Comparison of ENCODE assay signal across 9 mouse cellular contexts in the genomic region with DNA sequence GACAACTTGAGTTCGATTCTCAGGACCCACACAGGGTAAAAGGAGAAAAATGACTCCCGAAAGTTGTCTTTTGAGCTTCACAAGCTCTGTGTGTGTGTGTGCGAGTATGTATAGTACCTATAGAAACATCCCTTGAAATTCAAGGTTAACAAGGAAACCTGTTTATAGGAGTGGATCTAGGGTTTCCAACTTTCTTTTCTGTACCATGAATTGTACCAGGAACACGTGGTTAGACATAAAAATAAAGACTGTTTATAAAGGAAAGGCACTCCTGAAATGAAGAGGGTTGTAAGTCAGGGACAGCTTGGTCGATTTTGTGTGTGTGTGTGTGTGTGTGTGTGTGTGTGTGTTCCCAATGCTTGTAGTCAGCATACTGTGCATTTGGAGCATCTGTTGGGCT. TPM values are rescaled to one million over a fixed set of nuclear protein-coding genes. Genes with fewer than 3 reads are reported as not detected.
A peak's percentile ranks its signal among the peaks of the same experiment; 100 is the strongest.
DNase-seq lines count a peak whose midpoint lies in the region; ATAC-seq and TF ChIP-seq lines count a peak whose summit lies in the region.
"Had no signal": no experiment of that assay in that cellular context is flagged by ENCODE, and none has a peak within 500 bp of the region (broad histone marks: within the 10 kb centered on the region; RNA-seq: fewer than 3 reads in every experiment).

No protein-coding gene starts in this region.

- H3K27me3 ChIP-seq in heart, embryonic 15.5 days = peaks cover 10% of the 10 kb centered on the region
- no peaks in the 10 kb centered on the region for H3K27me3 ChIP-seq in G1E (ENCODE audit: insufficient read depth, low read length)
- H3K27me3 ChIP-seq in hindbrain, embryonic 11.5 days (ENCODE audit: control insufficient read depth, insufficient read depth, low read length) = peaks cover 12% of the 10 kb centered on the region
- peaks cover 10% of the 10 kb centered on the region for H3K27me3 ChIP-seq in midbrain, embryonic 11.5 days (ENCODE audit: control insufficient read depth, insufficient read depth, low read length)

- H3K36me3 ChIP-seq in heart, embryonic 15.5 days = peaks cover 8% of the 10 kb centered on the region
- peaks cover 34% of the 10 kb centered on the region for H3K36me3 ChIP-seq in G1E (replicated peaks)
- H3K36me3 ChIP-seq in hindbrain, embryonic 11.5 days (ENCODE audit: control insufficient read depth, insufficient read depth, low read length) = 0 out of 2 replicates have a peak, but pooled peaks cover 3% of the 10 kb centered on the region
- no peaks in the 10 kb centered on the region for H3K36me3 ChIP-seq in midbrain, embryonic 11.5 days (ENCODE audit: control insufficient read depth, insufficient read depth, low read length)

- TF ChIP-seq CTCF in G1E (IDR thresholded peaks at IDR 0.05; ENCODE audit: low read depth, low read length) = no peak

- H3K4me1 ChIP-seq in heart, embryonic 15.5 days (replicated peaks) = peaks cover 38% of the 10 kb centered on the region
- peaks cover 47% of the 10 kb centered on the region for H3K4me1 ChIP-seq in G1E (ENCODE audit: insufficient read depth, low read depth, low read length)
- peaks cover 10% of the 10 kb centered on the region for H3K4me1 ChIP-seq in hindbrain, embryonic 11.5 days (replicated peaks; ENCODE audit: control insufficient read depth, insufficient read depth, low read length)
- peaks cover 10% of the 10 kb centered on the region for H3K4me1 ChIP-seq in midbrain, embryonic 11.5 days (ENCODE audit: control insufficient read depth, insufficient read depth, low read length)

- ATAC-seq in heart, embryonic 15.5 days (replicated peaks; ENCODE audit: insufficient number of reproducible peaks, insufficient read depth, low FRiP score, low read depth) = no peak
- no peak for ATAC-seq in G1E (ENCODE audit: extremely low read depth, insufficient number of reproducible peaks, low FRiP score, poor library complexity, severe bottlenecking)
- no peak for ATAC-seq in hindbrain, embryonic 11.5 days (ENCODE audit: low FRiP score)
- no peak for ATAC-seq in midbrain, embryonic 11.5 days (ENCODE audit: low FRiP score)

- 14% methylated on average over 5 of the region's 5 CpGs for WGBS in heart, embryonic 15.5 days
- WGBS in hindbrain, embryonic 11.5 days = 16% methylated on average over 5 of the region's 5 CpGs
- 15% methylated on average over 5 of the region's 5 CpGs for WGBS in midbrain, embryonic 11.5 days

- intact Hi-C loops in heart, postnatal 25 days (cut with DNase I) = no loop called here

- peak overlapping the region; percentile 77 for H3K4me2 ChIP-seq in heart, embryonic 15.5 days
- peak overlapping the region; percentile 70 for H3K4me2 ChIP-seq in hindbrain, embryonic 11.5 days (replicated peaks; ENCODE audit: low read depth, low read length)
- peak overlapping the region; percentile 92 for H3K4me2 ChIP-seq in midbrain, embryonic 11.5 days

- H3K27ac ChIP-seq in heart, embryonic 15.5 days = peak overlapping the region; percentile 73
- H3K27ac ChIP-seq in hindbrain, embryonic 11.5 days (ENCODE audit: low read depth, low read length) = no peak overlapping the region
- no peak overlapping the region for H3K27ac ChIP-seq in midbrain, embryonic 11.5 days (ENCODE audit: low read depth, low read length)

- no peaks in the 10 kb centered on the region for H3K9me3 ChIP-seq in heart, embryonic 15.5 days (replicated peaks)
- no peaks in the 10 kb centered on the region for H3K9me3 ChIP-seq in G1E (replicated peaks)
- no peaks in the 10 kb centered on the region for H3K9me3 ChIP-seq in hindbrain, embryonic 11.5 days (ENCODE audit: control insufficient read depth, low read length)
- H3K9me3 ChIP-seq in midbrain, embryonic 11.5 days (ENCODE audit: control insufficient read depth, low read length) = no peaks in the 10 kb centered on the region

- H3K4me3 ChIP-seq in heart, embryonic 15.5 days = peak overlapping the region; percentile 87
- peak overlapping the region; percentile 100 for H3K4me3 ChIP-seq in G1E (ENCODE audit: low read depth, low read length)
- peak overlapping the region; percentile 61 for H3K4me3 ChIP-seq in hindbrain, embryonic 11.5 days (ENCODE audit: low read depth, low read length)
- peak overlapping the region; percentile 85 for H3K4me3 ChIP-seq in midbrain, embryonic 11.5 days (ENCODE audit: low read depth, low read length)

- no peak for DNase-seq in heart, postnatal 25 days (ENCODE audit: low spot score)
- no peak for DNase-seq in G1E (ENCODE audit: low spot score)
- no peak for DNase-seq in hindbrain, embryonic 11.5 days (ENCODE audit: low spot score)
- no peak for DNase-seq in midbrain, embryonic 11.5 days (ENCODE audit: low spot score, missing footprints)
- DNase-seq in urinary bladder, adult 2 months (ENCODE audit: low spot score) = no peak
- no peak for DNase-seq in frontal cortex, postnatal 10 days (ENCODE audit: low spot score in 2 of 2)
- DNase-seq in adrenal gland, adult (ENCODE audit: inconsistent age in 2 of 2, low spot score in 1 of 2) = no peak

- H3K9ac ChIP-seq in heart, embryonic 15.5 days = peak overlapping the region; percentile 87
- peak overlapping the region; percentile 67 for H3K9ac ChIP-seq in hindbrain, embryonic 11.5 days (ENCODE audit: low read depth, low read length)
- peak overlapping the region; percentile 89 for H3K9ac ChIP-seq in midbrain, embryonic 11.5 days (ENCODE audit: low read length)

RNA-seq across cellular contexts. Expression of a gene that starts 0.5 kb away (rescaled TPM):
- 29.7 and 38.2 TPM in 2 replicates for polyA plus RNA-seq in heart, embryonic 15.5 days (2015; fragmentation: Nextera tagmentation; extraction: Ambion mirVana)
- total RNA-seq in heart, postnatal 25 days (2021) = 10 to 100 TPM; 13.2 to 14.2 TPM
- total RNA-seq in G1E (2014; fragmentation: Nextera tagmentation) (31.0 and 44.5 TPM in 2 replicates), G1E (2017) (35.0 and 36.1 TPM in 2 replicates)
- polyA plus RNA-seq in G1E (2012) = 34.4 and 42.7 TPM in 2 replicates
- polyA plus RNA-seq in hindbrain, embryonic 11.5 days (2014; fragmentation: Nextera tagmentation; extraction: Ambion mirVana) = 53.5 and 56.1 TPM in 2 replicates
- 47.4 and 50.4 TPM in 2 replicates for polyA plus RNA-seq in midbrain, embryonic 11.5 days (2014; fragmentation: Nextera tagmentation; extraction: Ambion mirVana)
- polyA plus RNA-seq in urinary bladder, adult 2 months (2012; rRNA removed) = 95.5 and 139 TPM in 2 replicates

RNA-seq across cellular contexts. Expression of a gene that starts 7.3 kb away (rescaled TPM):
- polyA plus RNA-seq in heart, embryonic 15.5 days (2015; fragmentation: Nextera tagmentation; extraction: Ambion mirVana) = 6.4 and 8.5 TPM in 2 replicates
- total RNA-seq in heart, postnatal 25 days (2021) = 1 to 10 TPM; 2.0 to 2.2 TPM
- not detected in 2 replicates for total RNA-seq in G1E (2014; fragmentation: Nextera tagmentation)
- 0.06 TPM in 1 of 2 replicates, not detected in the other for total RNA-seq in G1E (2017)
- polyA plus RNA-seq in G1E (2012) = 0.02 TPM in 2 replicates
- polyA plus RNA-seq in hindbrain, embryonic 11.5 days (2014; fragmentation: Nextera tagmentation; extraction: Ambion mirVana) = 6.8 and 8.0 TPM in 2 replicates
- 7.0 and 7.1 TPM in 2 replicates for polyA plus RNA-seq in midbrain, embryonic 11.5 days (2014; fragmentation: Nextera tagmentation; extraction: Ambion mirVana)
- 0.47 and 1.0 TPM in 2 replicates for polyA plus RNA-seq in urinary bladder, adult 2 months (2012; rRNA removed)
- total RNA-seq: neutrophil, adult 5-6 weeks had no signal

RNA-seq across cellular contexts. Expression of a gene that starts 19.1 kb away (rescaled TPM):
- 0.34 and 0.94 TPM in 2 replicates for polyA plus RNA-seq in heart, embryonic 15.5 days (2015; fragmentation: Nextera tagmentation; extraction: Ambion mirVana)
- under 1 TPM in 1 of 2 experiments, not detected in 1; 0.16 TPM for total RNA-seq in heart, postnatal 25 days (2021)
- total RNA-seq in G1E (2014; fragmentation: Nextera tagmentation) = not detected in 2 replicates
- total RNA-seq in G1E (2017) = not detected in 2 replicates
- polyA plus RNA-seq in G1E (2012) = not detected in 2 replicates
- polyA plus RNA-seq in hindbrain, embryonic 11.5 days (2014; fragmentation: Nextera tagmentation; extraction: Ambion mirVana) = 0.73 and 1.9 TPM in 2 replicates
- 0.46 and 0.79 TPM in 2 replicates for polyA plus RNA-seq in midbrain, embryonic 11.5 days (2014; fragmentation: Nextera tagmentation; extraction: Ambion mirVana)
- polyA plus RNA-seq in urinary bladder, adult 2 months (2012; rRNA removed) = 3.4 and 5.0 TPM in 2 replicates
- total RNA-seq: neutrophil, adult 5-6 weeks had no signal

RNA-seq across cellular contexts. Expression of a gene that starts 24.5 kb away (rescaled TPM):
- 3.3 and 9.6 TPM in 2 replicates for polyA plus RNA-seq in heart, embryonic 15.5 days (2015; fragmentation: Nextera tagmentation; extraction: Ambion mirVana)
- under 1 TPM in 1 of 2 experiments, not detected in 1; 0.20 TPM for total RNA-seq in heart, postnatal 25 days (2021)
- total RNA-seq in G1E (2014; fragmentation: Nextera tagmentation) (not detected in 2 replicates), G1E (2017) (0.11 and 0.12 TPM in 2 replicates)
- not detected in 2 replicates for polyA plus RNA-seq in G1E (2012)
- 2.1 and 2.3 TPM in 2 replicates for polyA plus RNA-seq in hindbrain, embryonic 11.5 days (2014; fragmentation: Nextera tagmentation; extraction: Ambion mirVana)
- polyA plus RNA-seq in midbrain, embryonic 11.5 days (2014; fragmentation: Nextera tagmentation; extraction: Ambion mirVana) = 0.17 and 0.20 TPM in 2 replicates
- 104 and 117 TPM in 2 replicates for polyA plus RNA-seq in urinary bladder, adult 2 months (2012; rRNA removed)
- total RNA-seq: neutrophil, adult 5-6 weeks had no signal
